Mouse (Mus musculus) sigmoid colon, adult 10 weeks (tissue): Measurements from ENCODE around the gene Jmjd4. TPM values are rescaled to one million over a fixed set of nuclear protein-coding genes. Genes with fewer than 3 reads are reported as not detected.

ENCODE experiments used
- polyA plus RNA-seq: library from polyadenylated mRNA; stranded (reverse); fragments of 350-450 nt; fragmentation: Illumina TruSeq; extraction: RNeasy Lipid Tissue Mini Kit (QIAGEN cat#74804); gene quantifications from one replicate; pipeline ENCODE4 v1.2.3, GENCODE M21; 2014; ENCODE audit warnings: low read depth, low replicate concordance

Gene Jmjd4
- 8.5 TPM for polyA plus RNA-seq

GRCm38 (mm10) chr11:59449741-59450229, at the start of gene Jmjd4:
TSS of gene Jmjd4 (plus strand) at chr11:59450045.

DNA sequence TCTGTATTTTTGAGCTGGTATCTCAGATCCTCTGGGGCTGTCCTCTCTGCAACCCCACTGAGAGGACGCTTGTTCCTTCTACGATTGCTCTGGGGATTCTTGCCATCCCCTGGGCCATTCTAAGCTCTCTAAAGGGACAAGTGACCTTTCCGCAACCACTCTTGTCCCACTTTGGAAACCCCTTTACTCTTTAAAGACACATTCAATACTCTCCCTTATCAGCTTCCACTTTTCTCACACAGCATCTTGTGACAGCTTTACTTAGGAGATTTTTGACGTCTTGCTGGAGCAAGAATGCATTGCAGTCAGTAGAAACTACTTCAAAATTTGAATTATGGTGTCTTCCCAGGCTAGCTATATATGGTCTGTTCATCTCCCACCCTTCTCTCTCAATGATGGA, 1.2 kb downstream of the Jmjd4 start, which contains the start of gene Snap47:
Snap47 (minus strand) TSS at position 101 of the 400 bp plus-strand sequence.

DNA sequence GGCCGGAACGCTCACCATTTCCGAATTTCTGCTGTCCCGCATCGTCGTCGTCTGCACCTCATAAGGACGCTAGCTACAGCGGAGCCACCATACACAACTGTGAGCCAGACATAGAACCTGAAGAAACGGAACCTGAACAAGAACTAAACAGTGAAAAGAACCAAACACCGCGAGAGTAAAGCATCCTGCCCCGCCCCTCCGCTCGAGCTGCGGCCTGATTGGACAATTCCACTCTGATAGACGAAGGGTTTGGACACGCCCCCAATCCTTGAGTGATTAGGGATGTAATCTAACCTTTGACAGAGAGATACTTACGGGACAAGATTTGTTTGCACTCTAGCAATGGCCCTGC, 22.5 kb downstream of the Jmjd4 start, which contains the start of gene Zfp867:
Zfp867 (minus strand) TSS at position 149 of the 352 bp plus-strand sequence.

Other genes starting within 250 kb of the Jmjd4 start
- gene Mrpl55, start 247.6 kb upstream of the Jmjd4 start, polyA plus RNA-seq: 11.4 TPM
- gene 2310033P09Rik, start 241.7 kb upstream of the Jmjd4 start, polyA plus RNA-seq: 1.6 TPM
- 274 TPM for gene Arf1, start 221.8 kb upstream of the Jmjd4 start, polyA plus RNA-seq
- gene Wnt3a, start 159.3 kb upstream of the Jmjd4 start, polyA plus RNA-seq: not detected
- 0.16 TPM for gene Wnt9a, start 143.1 kb upstream of the Jmjd4 start, polyA plus RNA-seq
- not detected for gene Prss38, start 74.4 kb upstream of the Jmjd4 start, polyA plus RNA-seq
- 9.6 TPM for gene Snap47, start 1.1 kb downstream of the Jmjd4 start, polyA plus RNA-seq
- 8.6 TPM for gene Zfp867, start 22.4 kb downstream of the Jmjd4 start, polyA plus RNA-seq
- 1.7 TPM for gene Zkscan17, start 76.7 kb downstream of the Jmjd4 start, polyA plus RNA-seq
- gene Nlrp3, start 91.5 kb downstream of the Jmjd4 start, polyA plus RNA-seq: 0.28 TPM
- not detected for gene Olfr222, start 126.2 kb downstream of the Jmjd4 start, polyA plus RNA-seq
- gene Olfr223, start 143.2 kb downstream of the Jmjd4 start, polyA plus RNA-seq: not detected
- 28.1 TPM for gene Mprip, start 211.3 kb downstream of the Jmjd4 start, polyA plus RNA-seq